Mouse (Mus musculus) hindbrain, embryonic 14.5 days (tissue): ENCODE results near the gene Tssk3. TPM values are rescaled to one million over a fixed set of nuclear protein-coding genes. Genes with fewer than 3 reads are reported as not detected.

Source experiments
- ATAC-seq: fragments of 200-750 bp; cut with Nextera tagmentation; 2 replicates; pipeline ENCODE4 v1.8.0; 2017; ENCODE audit warnings: moderate number of reproducible peaks, mild to moderate bottlenecking, moderate TSS enrichment, moderate library complexity; ENCODE audit not compliant: low FRiP score
- DNase-seq: peaks from one replicate; pipeline ENCODE4 v3.0.0-alpha.2; 2015; ENCODE audit warnings: low spot score
- H3K27ac ChIP-seq: fragments of 300-500 bp; sonication (generic); 2 replicates; pipeline ENCODE4 v1.5.1; 2014; ENCODE audit warnings: mild to moderate bottlenecking, moderate library complexity
- H3K27me3 ChIP-seq: fragments of 300-500 bp; sonication (generic); 2 replicates; pipeline ENCODE4 v1.6.1; 2014; ENCODE audit warnings: mild to moderate bottlenecking, low read length, mixed read lengths; ENCODE audit not compliant: control insufficient read depth, insufficient read depth
- H3K36me3 ChIP-seq: fragments of 300-500 bp; sonication (generic); replicated peaks from 2 replicates; pipeline ENCODE4 v1.6.1; 2014; ENCODE audit not compliant: control insufficient read depth, insufficient read depth
- H3K4me1 ChIP-seq: fragments of 300-500 bp; sonication (generic); replicated peaks from 2 replicates; pipeline ENCODE4 v1.6.1; 2014; ENCODE audit warnings: antibody characterized with exemption, low read length, mixed read lengths; ENCODE audit not compliant: control insufficient read depth, insufficient read depth
- H3K4me2 ChIP-seq: fragments of 300-500 bp; sonication (generic); replicated peaks from 2 replicates; pipeline ENCODE4 v1.6.1; 2014; ENCODE audit warnings: mild to moderate bottlenecking, moderate library complexity
- H3K4me3 ChIP-seq: fragments of 300-500 bp; sonication (generic); replicated peaks from 2 replicates; pipeline ENCODE4 v1.5.1; 2014; ENCODE audit warnings: mild to moderate bottlenecking, low read length
- H3K9ac ChIP-seq: fragments of 300-500 bp; sonication (generic); 2 replicates; pipeline ENCODE4 v1.6.1; 2014
- H3K9me3 ChIP-seq: fragments of 300-500 bp; sonication (generic); 2 replicates; pipeline ENCODE4 v1.6.1; 2016; ENCODE audit warnings: low read length; ENCODE audit not compliant: control insufficient read depth
- WGBS: fragments of 180-500 bp; shearing (Covaris S2); extraction: QIAGEN DNeasy Blood & Tissue Kit; methylation state at CpG from one replicate; pipeline ENCODE4 v1.1.7; 2014; 5-methylcytosine and 5-hydroxymethylcytosine counted together
- polyA plus RNA-seq: library from polyadenylated mRNA; unstranded; fragments of >200 nt; fragmentation: Nextera tagmentation; extraction: Ambion mirVana; gene quantifications from 2 replicates; pipeline ENCODE4 v1.2.1, GENCODE M21; 2014

Gene Tssk3
- polyA plus RNA-seq, 1 experiment from 2014 or later: 0.46 TPM

GRCm38 (mm10) chr4:129513086-129513767 lies 22.4 kb upstream of the Tssk3 start, which contains the start of gene Marcksl1:
Gene Marcksl1, plus strand, starts transcription at chr4:129513581.
- H3K9ac ChIP-seq: peak within 1 kb of the TSS; percentile 100
- H3K9me3 ChIP-seq: no peaks in the 10 kb centered on the region
- ATAC-seq: peak; percentile 88
- 6% methylated on average over 46 of the region's 47 CpGs for WGBS
- H3K27ac ChIP-seq: peak within 1 kb of the TSS; percentile 100
- peak within 1 kb of the TSS; percentile 100 for H3K4me3 ChIP-seq
- H3K27me3 ChIP-seq: no peaks in the 10 kb centered on the region
- peak; percentile 90 for DNase-seq
- H3K36me3 ChIP-seq: peaks cover 34% of the 10 kb centered on the region
- peaks cover 41% of the 10 kb centered on the region for H3K4me1 ChIP-seq
- H3K4me2 ChIP-seq: peak within 1 kb of the TSS; percentile 83

- Histone ChIP-seq H3K4me1 (peaks cover 41% of the 10 kb centered on the region), H3K4me2 (no peak overlapping the region), H3K9ac (no peak overlapping the region), H3K9me3 (no peaks in the 10 kb centered on the region), H3K36me3 (peaks cover 17% of the 10 kb centered on the region), H3K27me3 (no peaks in the 10 kb centered on the region), H3K27ac (peak overlapping the region; percentile 43), H3K4me3 (no peak overlapping the region)
- DNase-seq (no peak), ATAC-seq (no peak)
- WGBS: 7% methylated on average over 6 of the region's 6 CpGs
These were observed 20.7 kb upstream of the Tssk3 start for GRCm38 (mm10) chr4:129511413-129512096.

- H3K4me1 ChIP-seq: peaks cover 39% of the 10 kb centered on the region
- H3K36me3 ChIP-seq: peaks cover 10% of the 10 kb centered on the region
- no peaks in the 10 kb centered on the region for H3K9me3 ChIP-seq
- WGBS: 27% methylated on average over 6 of the region's 6 CpGs
- no peak overlapping the region for H3K9ac ChIP-seq
- ATAC-seq (no peak), DNase-seq (peak; percentile 50)
- no peaks in the 10 kb centered on the region for H3K27me3 ChIP-seq
- peak overlapping the region; percentile 43 for H3K27ac ChIP-seq
- no peak overlapping the region for H3K4me2 ChIP-seq
- no peak overlapping the region for H3K4me3 ChIP-seq
These were observed 20.0 kb upstream of the Tssk3 start for GRCm38 (mm10) chr4:129510723-129511412.

- Histone ChIP-seq H3K9ac (no peak overlapping the region), H3K4me3 (no peak overlapping the region), H3K27me3 (no peaks in the 10 kb centered on the region), H3K36me3 (no peaks in the 10 kb centered on the region), H3K9me3 (no peaks in the 10 kb centered on the region), H3K4me1 (peaks cover 31% of the 10 kb centered on the region), H3K27ac (peak overlapping the region; percentile 21; the same call in 1 of the 2 replicates), H3K4me2 (no peak overlapping the region)
- DNase-seq (no peak), ATAC-seq (no peak)
- 59% methylated on average over 3 of the region's 3 CpGs for WGBS
These were observed 18.8 kb upstream of the Tssk3 start for GRCm38 (mm10) chr4:129509650-129510049.

DNA sequence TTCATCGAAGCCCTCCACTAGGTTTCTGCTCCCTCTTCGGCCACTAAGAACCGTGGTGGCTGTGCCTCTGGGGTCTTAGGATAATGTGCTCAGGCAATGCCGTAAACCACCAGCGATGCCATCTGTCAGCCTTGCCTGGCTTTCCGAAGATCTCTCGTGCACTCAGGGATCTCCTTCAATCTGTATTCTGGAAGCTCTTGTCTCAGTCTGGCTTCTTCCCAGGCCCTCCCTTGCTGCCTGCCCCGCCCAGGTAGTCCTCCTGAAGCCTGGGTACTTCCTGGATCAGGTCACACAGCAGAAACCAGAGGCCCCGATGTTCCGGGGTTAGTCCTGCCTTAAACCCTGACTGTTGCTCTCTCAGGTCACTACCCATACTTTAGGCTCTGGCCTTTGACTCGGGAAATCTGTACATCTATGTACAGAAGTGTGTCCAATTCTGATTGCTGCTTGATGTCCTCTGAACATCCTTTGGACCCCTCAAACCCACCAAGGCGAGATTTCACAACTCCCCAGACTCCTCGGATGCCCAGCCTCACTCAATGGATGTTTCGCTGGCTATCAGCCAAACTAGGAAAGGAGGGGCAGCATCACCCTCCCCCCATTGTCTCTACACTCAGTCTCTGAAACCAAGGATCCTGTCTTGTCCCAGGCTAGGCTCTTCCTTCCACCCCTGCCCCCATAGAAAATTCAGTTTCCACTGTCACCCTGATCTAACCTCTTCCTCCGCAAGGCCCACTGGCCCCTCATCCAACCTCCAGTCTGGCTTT lies 18.2 kb upstream of the Tssk3 start:
- H3K27me3 ChIP-seq: no peaks in the 10 kb centered on the region
- peaks cover 31% of the 10 kb centered on the region for H3K4me1 ChIP-seq
- H3K27ac ChIP-seq: peak overlapping the region; percentile 21; the same call in 1 of the 2 replicates
- no peak overlapping the region for H3K4me3 ChIP-seq
- H3K36me3 ChIP-seq: no peaks in the 10 kb centered on the region
- DNase-seq (peak; percentile 28), ATAC-seq (no peak)
- H3K9me3 ChIP-seq: no peaks in the 10 kb centered on the region
- 42% methylated on average over 15 of the region's 15 CpGs for WGBS
- H3K4me2 ChIP-seq: no peak overlapping the region
- no peak overlapping the region for H3K9ac ChIP-seq

DNA sequence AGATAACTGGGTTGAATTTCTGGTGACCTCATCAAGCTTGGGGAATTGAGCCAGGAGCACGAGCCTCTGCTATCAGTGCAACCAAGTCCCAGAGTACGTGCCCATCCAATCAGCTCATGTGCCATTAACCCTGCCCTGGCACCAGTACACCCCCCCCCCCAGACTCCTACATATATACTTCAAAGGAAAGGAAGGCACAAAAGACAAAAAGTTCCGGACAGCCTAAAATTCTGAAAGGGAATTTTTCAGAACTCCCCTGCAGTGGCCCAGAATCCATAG lies 17.4 kb upstream of the Tssk3 start:
- no peak overlapping the region for H3K4me3 ChIP-seq
- WGBS: 73% methylated on average over 3 of the region's 3 CpGs
- no peak for DNase-seq

DNA sequence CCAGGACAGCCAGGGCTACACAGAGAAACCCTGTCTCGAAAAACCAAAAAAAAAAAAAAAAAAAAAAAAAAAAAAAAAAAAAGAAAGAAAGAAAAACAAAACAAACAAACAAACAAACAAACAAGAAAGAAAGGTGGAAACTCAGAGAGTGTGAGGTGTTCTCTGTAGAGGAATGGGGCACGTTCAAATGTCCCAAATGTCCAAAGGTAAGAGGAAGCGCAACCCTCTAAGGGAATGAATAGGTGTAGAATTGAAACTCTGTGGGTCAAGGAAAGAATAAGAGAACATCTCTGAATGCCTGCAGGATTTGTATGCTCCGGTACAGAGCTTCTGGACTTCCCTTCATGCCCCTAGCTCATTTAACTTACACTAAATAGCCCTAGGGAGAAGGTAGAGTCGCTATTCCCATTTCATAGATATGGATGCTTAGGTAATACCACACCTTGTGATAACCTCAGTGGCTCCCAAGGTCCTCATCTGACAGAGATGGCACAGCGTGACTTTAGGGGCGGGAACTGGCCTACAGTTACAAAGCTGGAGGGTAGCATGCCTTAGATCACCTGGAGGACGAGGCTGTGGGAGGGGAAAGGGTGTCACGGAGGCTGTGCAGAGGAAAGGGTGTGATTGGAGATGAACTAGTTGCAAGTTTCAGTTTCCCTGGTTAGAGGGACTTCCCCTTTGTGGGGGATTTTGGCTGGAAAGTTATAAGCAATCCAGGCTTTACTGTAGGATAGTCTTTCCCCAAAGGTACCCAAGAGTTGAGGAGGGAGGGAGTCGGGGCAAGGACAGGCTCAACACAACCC lies 16.8 kb upstream of the Tssk3 start:
- no peak overlapping the region for H3K27ac ChIP-seq
- H3K36me3 ChIP-seq: no peaks in the 10 kb centered on the region
- H3K9me3 ChIP-seq: no peaks in the 10 kb centered on the region
- DNase-seq (no peak), ATAC-seq (no peak)
- no peak overlapping the region for H3K4me3 ChIP-seq
- WGBS: 73% methylated on average over 9 of the region's 10 CpGs
- H3K9ac ChIP-seq: no peak overlapping the region
- no peak overlapping the region for H3K4me2 ChIP-seq
- H3K4me1 ChIP-seq: peaks cover 25% of the 10 kb centered on the region
- no peaks in the 10 kb centered on the region for H3K27me3 ChIP-seq

More for the DNA sequence above, 17.4 kb upstream of the Tssk3 start:
- Histone ChIP-seq H3K27ac (no peak overlapping the region), H3K9ac (no peak overlapping the region), H3K4me1 (peaks cover 30% of the 10 kb centered on the region), H3K36me3 (no peaks in the 10 kb centered on the region), H3K27me3 (no peaks in the 10 kb centered on the region), H3K9me3 (no peaks in the 10 kb centered on the region), H3K4me2 (no peak overlapping the region)
- ATAC-seq: no peak

GRCm38 (mm10) chr4:129505511-129505910 lies 14.7 kb upstream of the Tssk3 start:
- no peak for ATAC-seq
- Histone ChIP-seq H3K4me3 (no peak overlapping the region), H3K9ac (no peak overlapping the region), H3K4me2 (no peak overlapping the region), H3K4me1 (peaks cover 12% of the 10 kb centered on the region; the same call in 1 of the 2 replicates), H3K27me3 (no peaks in the 10 kb centered on the region), H3K36me3 (no peaks in the 10 kb centered on the region), H3K9me3 (no peaks in the 10 kb centered on the region), H3K27ac (no peak overlapping the region)
- no peak for DNase-seq
- WGBS: 78% methylated on average over 3 of the region's 3 CpGs
